In genomic region chr5:114091057-114091807, GRCm38 (mm10) we compare ENCODE assay signal across 9 mouse cellular contexts. TPM values are rescaled to one million over a fixed set of nuclear protein-coding genes. Genes with fewer than 3 reads are reported as not detected.
DNase-seq lines count a peak whose midpoint lies in the region; ATAC-seq and TF ChIP-seq lines count a peak whose summit lies in the region.
"Had no signal": no experiment of that assay in that cellular context is flagged by ENCODE, and none has a peak within 500 bp of the region (broad histone marks: within the 10 kb centered on the region; RNA-seq: fewer than 3 reads in every experiment).

Gene Svop, minus strand, starts transcription at chr5:114091570.

- peak within 1 kb of the TSS; percentile 95 for H3K27ac ChIP-seq in cortical plate, adult 2 months (ENCODE audit: insufficient read depth, low read length)
- H3K27ac ChIP-seq in intestine, embryonic 14.5 days (ENCODE audit: low read depth) = no peak within 1 kb of the TSS
- H3K27ac ChIP-seq: liver, embryonic 15.5 days had no signal

- peak; percentile 60; the same call in 1 of the 2 replicates for TF ChIP-seq POLR2A in cortical plate, adult 2 months (IDR thresholded peaks at IDR 0.05; ENCODE audit: extremely low read depth, insufficient read depth, low read length)

- DNase-seq in adrenal gland, adult (ENCODE audit: inconsistent age in 2 of 2, low spot score in 1 of 2) = peak; percentile 81 to 91
- DNase-seq in gastrocnemius, postnatal 14 days = peak; percentile 82
- peak; percentile 92 for DNase-seq in intestine, embryonic 14.5 days (ENCODE audit: low spot score)
- peak; percentile 42 to 79 for DNase-seq in left cerebral cortex, adult 9 months (ENCODE audit: low spot score in 2 of 2)
- DNase-seq in right cerebral cortex, postnatal 14 days = peak; percentile 78

- 2% methylated on average over 39 of the region's 40 CpGs for WGBS in intestine, embryonic 14.5 days

- no peaks in the 10 kb centered on the region for H3K36me3 ChIP-seq in intestine, embryonic 14.5 days (ENCODE audit: control insufficient read depth, insufficient read depth, low read length)
- H3K36me3 ChIP-seq: liver, embryonic 15.5 days had no signal

- intact Hi-C loops in gastrocnemius, postnatal 14 days (cut with DNase I; ENCODE audit: low total_unique reads) = no loop called here

- TF ChIP-seq CTCF in cortical plate, adult 2 months (IDR thresholded peaks at IDR 0.05; ENCODE audit: extremely low read depth, insufficient read depth, low read length) = no peak

- H3K4me2 ChIP-seq in intestine, embryonic 14.5 days (ENCODE audit: low read length) = peak within 1 kb of the TSS; percentile 58
- H3K4me2 ChIP-seq: liver, embryonic 15.5 days had no signal

- H3K9ac ChIP-seq in intestine, embryonic 14.5 days (ENCODE audit: low read length) = no peak within 1 kb of the TSS
- H3K9ac ChIP-seq: liver, embryonic 15.5 days had no signal

- H3K4me1 ChIP-seq in cortical plate, adult 2 months (ENCODE audit: control insufficient read depth, insufficient read depth, low read length) = peaks cover 5% of the 10 kb centered on the region
- H3K4me1 ChIP-seq in intestine, embryonic 14.5 days (replicated peaks; ENCODE audit: control insufficient read depth, insufficient read depth, low read length) = peaks cover 4% of the 10 kb centered on the region; the same call in 1 of the 2 replicates
- H3K4me1 ChIP-seq: liver, embryonic 15.5 days had no signal

- no peaks in the 10 kb centered on the region for H3K9me3 ChIP-seq in intestine, embryonic 14.5 days (ENCODE audit: control insufficient read depth, low read length)
- H3K9me3 ChIP-seq: liver, embryonic 15.5 days had no signal

- ATAC-seq in intestine, embryonic 14.5 days (replicated peaks; ENCODE audit: low FRiP score, low TSS enrichment, low read depth) = no peak; the same call in 1 of the 2 replicates
- peak; percentile 98 for ATAC-seq in megakaryocyte progenitor cell, adult 5-6 weeks (replicated peaks; ENCODE audit: poor library complexity)
- no peak for ATAC-seq in erythroid progenitor cell, adult 5-6 weeks (replicated peaks; ENCODE audit: low FRiP score, poor library complexity, severe bottlenecking)

- no peaks in the 10 kb centered on the region for H3K27me3 ChIP-seq in intestine, embryonic 14.5 days (replicated peaks; ENCODE audit: control insufficient read depth, insufficient read depth, low read length)

- H3K4me3 ChIP-seq in cortical plate, adult 2 months (ENCODE audit: insufficient read depth, low read length) = peak within 1 kb of the TSS; percentile 67
- H3K4me3 ChIP-seq in intestine, embryonic 14.5 days (ENCODE audit: low read depth, low read length) = peak within 1 kb of the TSS; percentile 24
- H3K4me3 ChIP-seq: liver, embryonic 15.5 days had no signal

RNA-seq across cellular contexts. Expression of gene Svop, which starts in this region (rescaled TPM):
- 122 and 128 TPM in 2 replicates for polyA plus RNA-seq in cortical plate, adult 2 months (2012; rRNA removed)
- total RNA-seq in gastrocnemius, postnatal 14 days (2021) = not detected
- polyA plus RNA-seq in intestine, embryonic 14.5 days (2014; fragmentation: Nextera tagmentation; extraction: Ambion mirVana) = 3.1 and 3.7 TPM in 2 replicates
- total RNA-seq in megakaryocyte progenitor cell, adult 5-6 weeks (2015) = not detected in 2 replicates
- total RNA-seq in megakaryocyte progenitor cell, adult 5-6 weeks (2017) = not detected in 2 replicates
- not detected in 2 replicates for total RNA-seq in erythroid progenitor cell, adult 5-6 weeks (2015; ENCODE audit: low replicate concordance)
- total RNA-seq in erythroid progenitor cell, adult 5-6 weeks (2017; ENCODE audit: low replicate concordance) = 0.13 TPM in 1 of 2 replicates, not detected in the other
- polyA plus RNA-seq: liver, embryonic 15.5 days had no signal

Comparison
In these comparisons a context has a peak if more than half of its experiments do, and no peak if none do; other contexts are left out.
1. RNA of gene Svop (polyA plus RNA-seq): 122 to 128 TPM in cortical plate, adult 2 months; 3.1 to 3.7 TPM in intestine, embryonic 14.5 days; every median in the first group is over 10 times any median in the second.
2. Peak in DNase-seq in gastrocnemius, postnatal 14 days; RNA of the gene not detected or under 1 TPM.
3. Peak in ATAC-seq in megakaryocyte progenitor cell, adult 5-6 weeks; RNA of the gene not detected or under 1 TPM.
4. Peak in every context shown above with its lines, with median percentiles within 50 percentile points of each other: DNase-seq.